Mouse (Mus musculus) stomach, embryonic 14.5 days (tissue): Measurements from ENCODE around the gene Pacs1. TPM values are rescaled to one million over a fixed set of nuclear protein-coding genes. Genes with fewer than 3 reads are reported as not detected.
A peak's percentile ranks its signal among the peaks of the same experiment; 100 is the strongest.

Source experiments
- ATAC-seq: fragments of 200-750 bp; cut with Nextera tagmentation; 2 replicates; pipeline ENCODE4 v1.8.0; 2017; ENCODE audit warnings: low read depth, moderate TSS enrichment; ENCODE audit not compliant: insufficient number of reproducible peaks, insufficient read depth, low FRiP score
- H3K27ac ChIP-seq: fragments of 300-500 bp; sonication (generic); 2 replicates; pipeline ENCODE4 v1.5.1; 2014; ENCODE audit warnings: mild to moderate bottlenecking, low read length, moderate library complexity, mixed read lengths
- H3K27me3 ChIP-seq: fragments of 300-500 bp; sonication (generic); 2 replicates; pipeline ENCODE4 v1.6.1; 2014; ENCODE audit warnings: low read length, control low read depth, mixed read lengths; ENCODE audit not compliant: control insufficient read depth, insufficient read depth
- H3K36me3 ChIP-seq: fragments of 300-500 bp; sonication (generic); 2 replicates; pipeline ENCODE4 v1.6.1; 2014; ENCODE audit warnings: mild to moderate bottlenecking, control low read depth, low read length, moderate library complexity, mixed read lengths; ENCODE audit not compliant: control insufficient read depth, insufficient read depth
- H3K4me1 ChIP-seq: fragments of 300-500 bp; sonication (generic); 2 replicates; pipeline ENCODE4 v1.6.1; 2014; ENCODE audit warnings: low read length, control low read depth, mixed read lengths; ENCODE audit not compliant: control insufficient read depth, insufficient read depth
- H3K4me2 ChIP-seq: fragments of 300-500 bp; sonication (generic); replicated peaks from 2 replicates; pipeline ENCODE4 v1.6.1; 2014; ENCODE audit warnings: low read depth, low read length, control low read depth
- H3K4me3 ChIP-seq: fragments of 300-500 bp; sonication (generic); 2 replicates; pipeline ENCODE4 v1.5.1; 2014; ENCODE audit warnings: low read depth, low read length, control low read depth
- H3K9ac ChIP-seq: fragments of 300-500 bp; sonication (generic); replicated peaks from 2 replicates; pipeline ENCODE4 v1.6.1; 2014; ENCODE audit warnings: low read depth, mild to moderate bottlenecking, control low read depth, low read length, moderate library complexity, mixed read lengths
- H3K9me3 ChIP-seq: fragments of 300-500 bp; sonication (generic); 2 replicates; pipeline ENCODE4 v1.6.1; 2016; ENCODE audit warnings: low read depth, low read length, control low read depth; ENCODE audit not compliant: control insufficient read depth
- WGBS: fragments of 180-500 bp; shearing (Covaris S2); extraction: QIAGEN DNeasy Blood & Tissue Kit; methylation state at CpG from one replicate; pipeline ENCODE4 v1.1.7; 2014; 5-methylcytosine and 5-hydroxymethylcytosine counted together
- polyA plus RNA-seq: library from polyadenylated mRNA; unstranded; fragments of >200 nt; fragmentation: Nextera tagmentation; extraction: Ambion mirVana; gene quantifications from 2 replicates; pipeline ENCODE4 v1.2.1, GENCODE M21; 2014

The Pacs1 gene
- polyA plus RNA-seq, 1 experiment from 2014 or later: 23.7 TPM

DNA sequence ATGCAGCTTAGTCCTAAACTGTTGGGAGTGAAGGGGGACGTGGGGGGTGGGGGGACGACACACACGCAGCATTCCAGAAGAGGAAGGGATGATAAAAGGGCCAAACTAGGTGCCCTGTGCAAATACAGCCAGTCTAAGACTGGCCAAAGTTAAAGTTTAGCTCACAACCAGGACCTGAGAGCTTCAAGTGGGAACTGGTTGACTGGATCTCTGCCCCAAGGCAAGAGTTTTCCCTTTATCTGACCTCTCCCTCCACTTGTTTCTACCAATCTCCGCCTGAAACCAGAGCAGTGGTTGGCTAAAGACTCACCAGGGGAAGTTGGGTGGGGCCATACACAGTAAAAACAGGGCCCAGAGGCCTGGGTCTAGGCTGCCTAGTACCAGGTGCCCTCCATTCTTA lies 164.2 kb downstream of the Pacs1 start:
- Histone ChIP-seq H3K4me1 (peaks cover 11% of the 10 kb centered on the region), H3K36me3 (peaks cover 38% of the 10 kb centered on the region), H3K4me3 (no peak overlapping the region), H3K27ac (peak overlapping the region; percentile 30; the same call in 1 of the 2 replicates), H3K9ac (no peak overlapping the region), H3K4me2 (no peak overlapping the region), H3K27me3 (no peaks in the 10 kb centered on the region), H3K9me3 (no peaks in the 10 kb centered on the region)
- 59% methylated on average over 4 of the region's 4 CpGs for WGBS
- no peak for ATAC-seq

DNA sequence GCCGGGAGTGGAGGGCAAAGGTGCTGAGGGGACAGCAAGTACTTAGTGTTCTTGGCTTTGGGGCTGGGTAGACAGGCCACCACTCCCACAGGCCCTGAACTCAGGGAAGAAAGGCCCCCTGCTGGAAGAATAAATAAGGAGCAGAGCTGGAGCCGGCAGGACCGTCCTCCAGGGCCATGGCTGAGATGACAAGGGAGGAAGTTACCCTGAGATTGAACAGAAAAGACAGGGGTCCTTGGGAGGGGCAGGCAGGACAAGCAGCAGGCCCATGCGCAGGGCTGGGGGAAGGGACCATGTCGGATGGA lies 164.7 kb downstream of the Pacs1 start:
- H3K4me2 ChIP-seq: no peak overlapping the region
- no peak overlapping the region for H3K4me3 ChIP-seq
- H3K36me3 ChIP-seq: peaks cover 40% of the 10 kb centered on the region
- H3K9me3 ChIP-seq: no peaks in the 10 kb centered on the region
- WGBS: 29% methylated on average over 5 of the region's 5 CpGs
- no peaks in the 10 kb centered on the region for H3K27me3 ChIP-seq
- H3K9ac ChIP-seq: no peak overlapping the region
- H3K4me1 ChIP-seq: peaks cover 11% of the 10 kb centered on the region
- peak overlapping the region; percentile 27; the same call in 1 of the 2 replicates for H3K27ac ChIP-seq
- peak; percentile 29; the same call in 1 of the 2 replicates for ATAC-seq

DNA sequence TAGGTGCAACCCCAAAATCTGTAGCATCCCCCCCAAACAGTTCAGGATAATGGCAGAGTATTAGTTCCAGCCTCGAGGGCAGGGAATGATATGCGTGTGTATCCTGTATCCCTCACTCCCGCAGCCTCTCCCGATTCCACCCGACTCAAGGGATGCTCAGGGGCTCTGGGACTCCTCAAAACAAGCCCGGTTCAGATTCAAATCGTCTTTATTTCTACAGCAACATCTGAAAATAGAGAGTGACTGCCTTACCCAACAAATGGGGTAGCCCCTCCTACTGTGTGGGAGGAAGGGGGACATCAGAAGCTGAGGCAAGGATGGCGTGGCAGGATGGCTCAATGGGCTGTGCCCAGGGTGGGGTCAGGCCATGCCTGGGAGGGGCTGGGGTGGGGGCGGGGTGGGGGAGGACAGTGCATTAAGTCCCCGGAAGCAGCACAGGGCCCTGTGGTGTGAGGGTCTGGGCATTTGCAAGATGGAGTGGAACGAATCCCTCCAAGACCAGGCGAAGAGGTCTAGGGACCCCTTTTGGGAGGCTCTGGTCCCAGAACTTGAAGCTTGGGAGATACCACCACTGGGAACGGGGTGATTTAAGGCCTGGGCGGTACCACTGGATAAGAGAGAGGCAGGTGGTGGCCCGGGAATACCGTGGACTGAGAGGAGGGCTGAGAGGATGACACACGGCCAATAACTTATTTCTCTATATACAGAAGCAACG lies 165.2 kb downstream of the Pacs1 start:
- H3K4me3 ChIP-seq: no peak overlapping the region
- no peak for ATAC-seq
- H3K4me1 ChIP-seq: peaks cover 11% of the 10 kb centered on the region
- H3K4me2 ChIP-seq: no peak overlapping the region
- H3K36me3 ChIP-seq: peaks cover 45% of the 10 kb centered on the region
- H3K27ac ChIP-seq: no peak overlapping the region
- no peaks in the 10 kb centered on the region for H3K9me3 ChIP-seq
- no peak overlapping the region for H3K9ac ChIP-seq
- 68% methylated on average over 18 of the region's 18 CpGs for WGBS
- no peaks in the 10 kb centered on the region for H3K27me3 ChIP-seq

- ATAC-seq: peak; percentile 92
- under 1% methylated on average over 45 of the region's 46 CpGs for WGBS
- H3K9ac ChIP-seq: peak within 1 kb of the TSS; percentile 81
These were observed 166.2 kb downstream of the Pacs1 start, which contains the start of gene Rab1b for GRCm38 (mm10) chr19:5106731-5107191. Gene Rab1b, minus strand, starts transcription at chr19:5107072.

GRCm38 (mm10) chr19:5106074-5106473 lies 166.8 kb downstream of the Pacs1 start:
- H3K4me2 ChIP-seq: peak overlapping the region; percentile 98
- peak overlapping the region; percentile 94 for H3K27ac ChIP-seq
- H3K36me3 ChIP-seq: peaks cover 58% of the 10 kb centered on the region
- ATAC-seq: no peak
- WGBS: 9% methylated on average over 9 of the region's 9 CpGs
- H3K4me3 ChIP-seq: peak overlapping the region; percentile 84
- H3K27me3 ChIP-seq: no peaks in the 10 kb centered on the region
- peaks cover 11% of the 10 kb centered on the region for H3K4me1 ChIP-seq
- no peaks in the 10 kb centered on the region for H3K9me3 ChIP-seq
- peak overlapping the region; percentile 81 for H3K9ac ChIP-seq

More at GRCm38 (mm10) chr19:5106731-5107191, 166.2 kb downstream of the Pacs1 start, which contains the start of gene Rab1b:
- H3K9me3 ChIP-seq: no peaks in the 10 kb centered on the region
- H3K36me3 ChIP-seq: peaks cover 51% of the 10 kb centered on the region
- H3K4me2 ChIP-seq: peak within 1 kb of the TSS; percentile 98
- peaks cover 11% of the 10 kb centered on the region for H3K4me1 ChIP-seq
- peak within 1 kb of the TSS; percentile 94 for H3K27ac ChIP-seq
- peak within 1 kb of the TSS; percentile 84 for H3K4me3 ChIP-seq
- no peaks in the 10 kb centered on the region for H3K27me3 ChIP-seq

DNA sequence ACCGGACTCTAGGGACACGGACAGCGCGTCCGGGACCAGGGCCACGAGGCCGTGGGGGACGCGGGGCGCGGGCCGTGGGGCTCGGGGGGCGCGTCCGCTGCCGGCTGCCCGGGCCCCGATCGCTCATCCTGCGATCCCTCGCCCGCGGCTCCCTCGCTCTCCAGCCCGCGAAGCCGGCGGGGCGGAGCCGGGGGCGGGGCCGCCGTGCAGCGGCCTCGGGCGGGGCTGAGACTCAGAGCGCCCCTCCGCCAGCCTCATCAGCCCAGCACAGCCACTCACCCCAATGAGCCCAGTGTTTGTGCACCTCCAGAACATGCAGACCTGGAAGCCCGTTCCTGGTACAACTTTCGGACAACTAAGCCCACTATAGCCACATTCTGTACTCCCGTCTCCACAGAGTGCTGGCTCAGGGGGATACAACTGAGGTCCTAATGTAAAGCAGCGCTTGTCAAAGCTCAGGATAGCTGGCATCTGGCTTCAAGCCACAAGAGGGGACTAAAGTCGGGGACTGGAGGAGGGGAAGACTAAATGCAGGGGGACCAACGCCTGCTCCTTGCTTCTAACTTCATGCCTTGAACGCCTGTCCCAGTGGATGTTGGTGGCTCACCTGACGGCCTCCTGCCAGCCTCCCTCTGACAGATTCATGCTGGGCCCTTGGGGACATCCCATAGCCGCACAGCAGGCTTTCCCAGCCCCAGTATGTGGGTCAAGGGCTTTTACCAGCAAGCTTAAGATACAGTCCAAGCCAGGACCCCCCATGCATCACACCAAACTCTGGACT lies 174.4 kb downstream of the Pacs1 start, which contains the start of gene Cnih2:
Gene Cnih2, minus strand, starts transcription at position 159 of the 781 bp plus-strand sequence.
- H3K27ac ChIP-seq: peak within 1 kb of the TSS; percentile 39
- whole genome bisulfite sequencing: 3% methylated on average over 47 of the region's 48 CpGs
- peak within 1 kb of the TSS; percentile 77 for H3K9ac ChIP-seq

GRCm38 (mm10) chr19:5097521-5098362 lies 175.2 kb downstream of the Pacs1 start:
- Histone ChIP-seq H3K27me3 (no peaks in the 10 kb centered on the region), H3K4me1 (peaks cover 27% of the 10 kb centered on the region), H3K27ac (peak overlapping the region; percentile 39), H3K9ac (peak overlapping the region; percentile 77), H3K36me3 (peaks cover 43% of the 10 kb centered on the region), H3K9me3 (no peaks in the 10 kb centered on the region), H3K4me2 (peak overlapping the region; percentile 98), H3K4me3 (peak overlapping the region; percentile 65)
- no peak for ATAC-seq
- WGBS: 2% methylated on average over 31 of the region's 31 CpGs

More for the DNA sequence above, 174.4 kb downstream of the Pacs1 start, which contains the start of gene Cnih2:
- peak; percentile 81 for ATAC-seq
- Histone ChIP-seq H3K36me3 (peaks cover 46% of the 10 kb centered on the region), H3K9me3 (no peaks in the 10 kb centered on the region), H3K4me1 (peaks cover 27% of the 10 kb centered on the region), H3K27me3 (no peaks in the 10 kb centered on the region), H3K4me2 (peak within 1 kb of the TSS; percentile 98), H3K4me3 (peak within 1 kb of the TSS; percentile 65)
